Mouse (Mus musculus): Measurements from ENCODE around the gene Mmp9.

GRCm38 (mm10) chr2:164991111-164991510 lies 50.5 kb downstream of the Mmp9 start:
- TF ChIP-seq EP300 (IDR thresholded peaks at IDR 0.05; ENCODE audit: low read depth), result no peak
- no peak for TF ChIP-seq CTCF (IDR thresholded peaks at IDR 0.05; ENCODE audit: low read depth)
